Mouse (Mus musculus) stomach, postnatal 0 days (tissue): Measurements from ENCODE around the gene Tmtc4. TPM values are rescaled to one million over a fixed set of nuclear protein-coding genes. Genes with fewer than 3 reads are reported as not detected.

Experiments
- ATAC-seq: fragments of 200-750 bp; cut with Nextera tagmentation; 2 replicates; pipeline ENCODE4 v1.8.0; 2017; ENCODE audit not compliant: low FRiP score, low TSS enrichment
- DNase-seq: peaks from one replicate; pipeline ENCODE4 v3.0.0-alpha.2; 2016; ENCODE audit warnings: low spot score
- H3K27ac ChIP-seq: fragments of 300-500 bp; sonication (generic); replicated peaks from 2 replicates; pipeline ENCODE4 v1.5.1; 2014; ENCODE audit warnings: mild to moderate bottlenecking, control low read depth
- H3K27me3 ChIP-seq: fragments of 300-500 bp; sonication (generic); 2 replicates; pipeline ENCODE4 v1.6.1; 2014; ENCODE audit warnings: low read length; ENCODE audit not compliant: control insufficient read depth, insufficient read depth
- H3K36me3 ChIP-seq: fragments of 300-500 bp; sonication (generic); 2 replicates; pipeline ENCODE4 v1.6.1; 2014; ENCODE audit warnings: low read length, mixed read lengths; ENCODE audit not compliant: control insufficient read depth, insufficient read depth
- H3K4me1 ChIP-seq: fragments of 300-500 bp; sonication (generic); replicated peaks from 2 replicates; pipeline ENCODE4 v1.6.1; 2014; ENCODE audit warnings: antibody characterized with exemption; ENCODE audit not compliant: control insufficient read depth, insufficient read depth
- H3K4me2 ChIP-seq: fragments of 300-500 bp; sonication (generic); replicated peaks from 2 replicates; pipeline ENCODE4 v1.6.1; 2014; ENCODE audit warnings: low read depth, mild to moderate bottlenecking, control low read depth, moderate library complexity
- H3K4me3 ChIP-seq: fragments of 300-500 bp; sonication (generic); 2 replicates; pipeline ENCODE4 v1.5.1; 2014; ENCODE audit warnings: low read depth, low read length, control low read depth
- H3K9ac ChIP-seq: fragments of 300-500 bp; sonication (generic); 2 replicates; pipeline ENCODE4 v1.6.1; 2014; ENCODE audit warnings: mild to moderate bottlenecking, low read length, control low read depth, mixed read lengths
- H3K9me3 ChIP-seq: fragments of 300-500 bp; sonication (generic); 2 replicates; pipeline ENCODE4 v1.6.1; 2016; ENCODE audit warnings: low read length; ENCODE audit not compliant: control insufficient read depth
- CTCF ChIP-seq: IDR thresholded peaks from 2 replicates; pipeline ENCODE4 v1.5.1; 2016; ENCODE audit warnings: antibody characterized with exemption, low read depth, mild to moderate bottlenecking, moderate library complexity
- EP300 ChIP-seq: optimal IDR thresholded peaks from 2 replicates; pipeline ENCODE3; 2016; ENCODE audit warnings: antibody characterized with exemption
- WGBS: fragments of 180-500 bp; shearing (Covaris S2); extraction: QIAGEN DNeasy Blood & Tissue Kit; methylation state at CpG from one replicate; pipeline ENCODE4 v1.1.7; 2014; 5-methylcytosine and 5-hydroxymethylcytosine counted together
- polyA plus RNA-seq: library from polyadenylated mRNA; unstranded; fragments of >200 nt; fragmentation: Nextera tagmentation; extraction: Ambion mirVana; gene quantifications from 2 replicates; pipeline ENCODE4 v1.2.1, GENCODE M21; 2015

Tmtc4 gene
- polyA plus RNA-seq, 1 experiment from 2014 or later: 9.2 TPM

DNA sequence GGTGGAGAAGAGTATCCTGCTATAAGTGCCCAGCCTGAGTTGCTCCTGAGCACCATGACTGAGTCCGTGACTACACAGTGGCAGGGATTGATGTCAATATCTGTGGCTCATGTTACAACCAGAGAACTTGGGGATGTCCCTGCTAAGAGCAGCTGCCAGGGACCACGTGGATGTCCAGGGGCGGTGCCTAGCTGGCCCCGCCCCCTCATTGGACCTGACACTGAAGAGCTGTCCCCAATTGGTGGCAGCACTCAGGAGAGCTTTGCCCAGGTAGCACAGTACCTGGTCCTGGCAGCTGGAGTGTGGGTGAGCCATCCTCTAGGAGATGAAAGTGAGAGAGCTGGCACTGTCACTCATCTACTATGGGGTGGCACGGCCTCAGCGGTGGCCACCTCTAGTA is 9.1 kb upstream of the Tmtc4 start:
- DNase-seq (no peak), ATAC-seq (peak; percentile 56; the same call in 1 of the 2 replicates)
- Histone ChIP-seq H3K4me1 (no peaks in the 10 kb centered on the region), H3K9me3 (no peaks in the 10 kb centered on the region), H3K36me3 (no peaks in the 10 kb centered on the region), H3K27me3 (no peaks in the 10 kb centered on the region), H3K4me2 (no peak overlapping the region), H3K4me3 (no peak overlapping the region), H3K27ac (no peak overlapping the region), H3K9ac (no peak overlapping the region)
- WGBS: 59% methylated on average over 6 of the region's 6 CpGs
- TF ChIP-seq CTCF (no peak), EP300 (no peak)

DNA sequence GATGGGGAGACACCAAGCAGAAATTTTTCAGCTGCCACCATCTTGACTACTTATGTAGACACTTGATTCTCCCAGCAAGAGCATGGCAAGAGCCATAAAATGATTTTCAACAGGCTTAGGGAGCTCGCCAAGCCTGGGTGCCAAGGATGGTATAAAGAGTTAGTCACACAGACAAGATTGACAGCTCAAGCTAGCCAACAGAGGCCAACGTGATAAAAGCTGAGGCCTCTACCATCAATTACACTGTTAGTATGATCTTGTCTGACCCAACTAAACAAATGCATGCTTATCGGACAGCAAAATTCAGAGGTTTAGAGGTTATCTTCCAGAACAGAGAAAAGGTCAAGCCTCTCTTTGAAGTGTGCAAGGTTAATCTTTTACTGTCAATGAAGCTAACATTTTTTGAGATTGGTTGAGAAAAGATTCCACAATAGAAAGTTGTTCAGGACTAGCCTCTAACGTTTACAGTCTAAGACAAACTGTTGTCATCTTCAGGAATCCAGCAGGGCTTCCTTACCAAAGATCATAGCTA is 6.8 kb upstream of the Tmtc4 start:
- DNase-seq (no peak), ATAC-seq (no peak)
- Histone ChIP-seq H3K36me3 (no peaks in the 10 kb centered on the region), H3K4me3 (no peak overlapping the region), H3K9me3 (no peaks in the 10 kb centered on the region), H3K9ac (no peak overlapping the region), H3K4me1 (no peaks in the 10 kb centered on the region), H3K27ac (no peak overlapping the region), H3K4me2 (no peak overlapping the region), H3K27me3 (no peaks in the 10 kb centered on the region)
- TF ChIP-seq CTCF: no peak
- no peak for TF ChIP-seq EP300
- WGBS: 40% methylated on average over 4 of the region's 4 CpGs

DNA sequence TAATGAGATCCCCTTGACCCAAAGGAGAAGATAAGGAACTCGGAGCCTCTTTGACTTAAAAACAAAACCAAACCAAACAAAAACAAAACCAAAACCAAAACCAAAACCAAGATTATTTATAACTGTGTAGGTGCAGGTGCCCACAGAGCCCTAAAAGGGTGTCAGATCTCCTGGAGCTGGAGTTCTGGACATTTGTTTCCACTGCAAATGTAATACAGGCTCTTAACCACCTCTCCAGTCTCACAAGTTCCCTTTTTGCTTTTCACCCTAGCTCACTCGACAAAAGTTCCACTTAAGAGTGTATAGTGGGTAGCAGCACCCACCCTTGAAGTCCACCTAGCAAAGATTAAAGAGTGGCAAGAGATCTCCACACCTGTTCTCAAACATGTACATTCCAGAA is 2.6 kb upstream of the Tmtc4 start:
- H3K4me1 ChIP-seq: peaks cover 3% of the 10 kb centered on the region; the same call in 1 of the 2 replicates
- H3K36me3 ChIP-seq: no peaks in the 10 kb centered on the region
- 43% methylated on average over 2 of the region's 2 CpGs for WGBS
- no peaks in the 10 kb centered on the region for H3K27me3 ChIP-seq
- H3K9ac ChIP-seq: no peak overlapping the region
- ATAC-seq (no peak), DNase-seq (no peak)
- no peaks in the 10 kb centered on the region for H3K9me3 ChIP-seq
- no peak overlapping the region for H3K4me3 ChIP-seq
- no peak overlapping the region for H3K27ac ChIP-seq
- TF ChIP-seq EP300 (no peak), CTCF (no peak)
- no peak overlapping the region for H3K4me2 ChIP-seq

DNA sequence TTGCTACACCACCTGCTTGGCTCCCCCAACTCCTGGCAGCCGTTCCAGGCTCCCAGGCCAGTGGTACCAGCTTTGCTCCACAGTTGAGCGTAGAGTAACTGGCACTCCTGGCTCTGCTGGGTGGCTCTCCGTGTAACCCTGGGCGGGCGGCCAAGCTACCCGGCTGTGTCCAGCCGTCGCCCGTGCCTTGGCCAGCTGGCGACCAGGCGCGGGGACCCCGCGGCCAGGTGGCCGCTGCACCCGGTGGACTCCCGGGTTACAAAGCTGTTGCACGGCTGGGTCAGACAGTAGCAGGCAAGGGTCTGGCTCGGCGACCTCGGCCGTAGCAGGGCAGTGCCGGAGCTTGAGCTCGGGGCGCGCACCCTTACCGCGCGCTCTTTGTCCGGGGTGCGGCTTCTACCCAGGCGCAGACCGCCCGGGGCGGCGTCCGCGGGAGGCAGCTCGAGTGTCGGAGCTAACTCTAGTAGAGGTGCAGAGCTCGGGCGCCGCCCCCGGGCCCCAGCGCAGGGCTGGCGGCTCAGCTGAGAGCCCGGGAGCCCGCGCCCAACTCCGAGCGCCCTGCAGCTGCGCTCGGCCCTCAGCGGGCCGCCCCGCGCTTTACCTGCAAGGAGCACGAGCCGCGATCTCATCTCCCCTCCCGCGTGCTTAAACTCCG is 1.1 kb downstream of the Tmtc4 start:
- Histone ChIP-seq H3K36me3 (no peaks in the 10 kb centered on the region), H3K4me2 (peak overlapping the region; percentile 98), H3K9me3 (no peaks in the 10 kb centered on the region), H3K27me3 (no peaks in the 10 kb centered on the region), H3K9ac (peak overlapping the region; percentile 75), H3K4me3 (peak overlapping the region; percentile 75), H3K4me1 (peaks cover 3% of the 10 kb centered on the region; the same call in 1 of the 2 replicates), H3K27ac (peak overlapping the region; percentile 91)
- peak; percentile 86 for DNase-seq
- under 1% methylated on average over 57 of the region's 63 CpGs for WGBS
- ATAC-seq: peak; percentile 93
- TF ChIP-seq EP300: no peak
- TF ChIP-seq CTCF: no peak

DNA sequence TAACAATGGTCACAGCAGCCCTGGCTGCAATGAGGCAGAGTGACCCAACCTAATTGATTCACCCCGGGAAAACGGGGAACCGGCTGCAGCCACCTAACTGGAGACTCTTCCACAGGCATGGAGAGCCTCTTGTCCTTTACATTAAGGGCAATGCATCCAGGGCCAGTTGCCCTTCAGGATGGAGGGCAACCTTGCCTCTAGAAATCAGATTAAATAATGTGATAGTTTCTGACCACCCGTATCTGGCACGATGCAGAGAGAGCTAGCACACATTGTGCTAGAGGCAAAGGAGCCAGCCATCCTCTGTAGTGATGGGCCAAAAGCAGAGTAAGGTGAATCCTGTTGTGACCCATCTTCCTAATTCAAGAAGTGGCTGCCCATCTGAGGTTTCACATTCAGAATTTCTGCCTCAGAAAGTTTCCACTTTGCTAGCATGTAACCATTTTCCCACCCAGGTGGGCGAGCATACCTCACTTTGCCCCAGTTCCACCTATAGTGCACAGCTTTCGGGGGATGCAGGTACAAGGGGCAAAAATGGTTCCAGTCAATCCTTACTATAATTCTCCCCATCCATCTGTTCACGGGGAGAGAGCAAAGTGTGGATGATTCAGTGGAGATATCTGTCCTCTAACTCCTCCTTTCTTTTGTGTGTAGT is 1.9 kb downstream of the Tmtc4 start:
- DNase-seq (no peak), ATAC-seq (no peak)
- peaks cover 3% of the 10 kb centered on the region; the same call in 1 of the 2 replicates for H3K4me1 ChIP-seq
- H3K9me3 ChIP-seq: no peaks in the 10 kb centered on the region
- H3K4me2 ChIP-seq: peak overlapping the region; percentile 98
- 50% methylated on average over 8 of the region's 8 CpGs for WGBS
- no peaks in the 10 kb centered on the region for H3K27me3 ChIP-seq
- H3K4me3 ChIP-seq: peak overlapping the region; percentile 75
- no peak overlapping the region for H3K27ac ChIP-seq
- no peaks in the 10 kb centered on the region for H3K36me3 ChIP-seq
- peak overlapping the region; percentile 75 for H3K9ac ChIP-seq
- TF ChIP-seq CTCF: no peak
- no peak for TF ChIP-seq EP300

DNA sequence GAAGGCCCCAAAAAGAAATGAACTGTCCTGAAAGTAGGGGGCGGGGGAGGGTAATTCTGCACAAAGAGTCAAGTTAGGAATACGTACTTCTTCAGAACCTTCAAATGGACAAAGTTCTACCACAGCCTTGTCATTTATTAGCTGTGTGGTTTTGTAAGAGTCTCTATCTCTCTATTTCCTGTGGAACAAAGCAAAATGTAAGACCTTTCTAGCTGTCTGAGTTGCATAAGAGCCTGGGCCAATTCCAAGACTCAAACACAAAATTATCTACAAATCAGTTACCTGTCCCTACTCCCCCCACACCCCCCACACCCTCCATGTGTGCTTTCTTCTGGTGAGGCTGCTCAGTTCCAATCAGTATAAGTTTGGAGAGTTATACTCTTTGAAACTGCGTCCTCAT is 5.0 kb downstream of the Tmtc4 start:
- no peak overlapping the region for H3K4me2 ChIP-seq
- ATAC-seq (no peak), DNase-seq (no peak)
- TF ChIP-seq EP300 (no peak), CTCF (no peak)
- H3K36me3 ChIP-seq: no peaks in the 10 kb centered on the region
- H3K4me1 ChIP-seq: peaks cover 3% of the 10 kb centered on the region; the same call in 1 of the 2 replicates
- no peak overlapping the region for H3K27ac ChIP-seq
- no peak overlapping the region for H3K4me3 ChIP-seq
- H3K9ac ChIP-seq: no peak overlapping the region
- no peaks in the 10 kb centered on the region for H3K27me3 ChIP-seq
- WGBS: 69% methylated on average over 3 of the region's 3 CpGs
- no peaks in the 10 kb centered on the region for H3K9me3 ChIP-seq
